Mouse (Mus musculus) G1E (cell line): ENCODE measurements at regions not wholly inside any gene's neighbourhood (a gene's known extent, or its start where the extent isn't known, plus 50 kb on each side); places are given as distances from the start of the nearest gene placed in this dataset.

Experiments used
- ATAC-seq: 2 replicates; pipeline ENCODE4 v1.8.0; 2016; ENCODE audit warnings: mild to moderate bottlenecking; ENCODE audit not compliant: insufficient number of reproducible peaks, poor library complexity, low FRiP score, severe bottlenecking; ENCODE audit errors: extremely low read depth
- DNase-seq: peaks from one replicate; pipeline ENCODE4 v3.0.0; 2012; ENCODE audit warnings: low spot score
- H3K27me3 ChIP-seq: 2 replicates; pipeline ENCODE4 v1.6.1; 2012; ENCODE audit warnings: mild to moderate bottlenecking, low read length, inconsistent platforms; ENCODE audit not compliant: insufficient read depth
- H3K36me3 ChIP-seq: replicated peaks from 2 replicates; pipeline ENCODE3; 2012; ENCODE audit warnings: mild to moderate bottlenecking, inconsistent platforms
- H3K4me1 ChIP-seq: 2 replicates; pipeline ENCODE4 v1.6.1; 2012; ENCODE audit warnings: low read depth, low read length, inconsistent platforms, mixed read lengths; ENCODE audit not compliant: insufficient read depth
- H3K4me3 ChIP-seq: 2 replicates; pipeline ENCODE4 v1.5.1; 2012; ENCODE audit warnings: low read depth, mild to moderate bottlenecking, inconsistent platforms, low read length, moderate library complexity, mixed read lengths
- H3K9me3 ChIP-seq: replicated peaks from 2 replicates; pipeline ENCODE4 v1.6.1; 2012; ENCODE audit warnings: inconsistent platforms
- CTCF ChIP-seq: IDR thresholded peaks from 2 replicates; pipeline ENCODE4 v1.5.1; 2012; ENCODE audit warnings: low read depth, low read length, inconsistent platforms, mixed read lengths
- GATA1 ChIP-seq: IDR thresholded peaks from 2 replicates; pipeline ENCODE4 v1.6.1; 2012; ENCODE audit warnings: borderline replicate concordance, low read length, inconsistent platforms, mixed read lengths
- GATA2 ChIP-seq: IDR thresholded peaks from 2 replicates; pipeline ENCODE4 v1.6.1; 2012; ENCODE audit warnings: low read depth, low read length, inconsistent platforms, borderline replicate concordance
- POLR2AphosphoS5 ChIP-seq: IDR thresholded peaks from 2 replicates; pipeline ENCODE4 v1.6.1; 2012; ENCODE audit warnings: low read depth, low read length, inconsistent platforms; ENCODE audit not compliant: insufficient replicate concordance
- TAL1 ChIP-seq: conservative IDR thresholded peaks from 2 replicates; pipeline ENCODE4 v1.6.1; 2012; ENCODE audit warnings: low read depth, low read length, inconsistent platforms, mixed read lengths

GRCm38 (mm10) chr9:83716101-83716763 lies 89.8 kb downstream of the Elovl4 start:
- ATAC-seq, result no peak
- Histone ChIP-seq H3K27me3 (no peaks in the 10 kb centered on the region), H3K9me3 (no peaks in the 10 kb centered on the region), H3K36me3 (no peaks in the 10 kb centered on the region), H3K4me3 (no peak overlapping the region), H3K4me1 (no peaks in the 10 kb centered on the region)
- no peak for TF ChIP-seq CTCF
- TF ChIP-seq POLR2AphosphoS5, result no peak
- no peak for TF ChIP-seq GATA2
- no peak for TF ChIP-seq TAL1
- TF ChIP-seq GATA1, result no peak
- DNase-seq, result no peak

GRCm38 (mm10) chr9:83707361-83707760 lies 98.7 kb downstream of the Elovl4 start:
- Histone ChIP-seq H3K9me3 (no peaks in the 10 kb centered on the region), H3K4me1 (no peaks in the 10 kb centered on the region), H3K4me3 (no peak overlapping the region), H3K27me3 (no peaks in the 10 kb centered on the region), H3K36me3 (no peaks in the 10 kb centered on the region)
- no peak for TF ChIP-seq TAL1
- no peak for TF ChIP-seq CTCF
- no peak for TF ChIP-seq POLR2AphosphoS5
- no peak for TF ChIP-seq GATA2
- TF ChIP-seq GATA1, result no peak
- ATAC-seq, result no peak
- no peak for DNase-seq

- Histone ChIP-seq H3K36me3 (no peaks in the 10 kb centered on the region), H3K27me3 (no peaks in the 10 kb centered on the region), H3K9me3 (no peaks in the 10 kb centered on the region), H3K4me3 (no peak overlapping the region), H3K4me1 (no peaks in the 10 kb centered on the region)
- no peak for ATAC-seq
- TF ChIP-seq GATA2 (no peak), CTCF (no peak), TAL1 (no peak), POLR2AphosphoS5 (no peak), GATA1 (no peak)
- no peak for DNase-seq
These were observed 100.0 kb downstream of the Elovl4 start for GRCm38 (mm10) chr9:83706071-83706470.

- ATAC-seq (no peak), DNase-seq (no peak)
- Histone ChIP-seq H3K4me3 (no peak overlapping the region), H3K36me3 (no peaks in the 10 kb centered on the region), H3K27me3 (no peaks in the 10 kb centered on the region), H3K4me1 (no peaks in the 10 kb centered on the region), H3K9me3 (no peaks in the 10 kb centered on the region)
- TF ChIP-seq POLR2AphosphoS5, result no peak
- TF ChIP-seq TAL1, result no peak
- no peak for TF ChIP-seq CTCF
- TF ChIP-seq GATA1, result no peak
- no peak for TF ChIP-seq GATA2
These were observed 101.9 kb downstream of the Elovl4 start for GRCm38 (mm10) chr9:83704186-83704585.

GRCm38 (mm10) chr9:83700916-83701315 lies 105.2 kb downstream of the Elovl4 start:
- no peaks in the 10 kb centered on the region for H3K27me3 ChIP-seq
- ATAC-seq, result no peak
- no peak for DNase-seq
- no peaks in the 10 kb centered on the region for H3K4me1 ChIP-seq
- H3K9me3 ChIP-seq, result no peaks in the 10 kb centered on the region
- TF ChIP-seq POLR2AphosphoS5 (no peak), GATA2 (no peak), CTCF (no peak), GATA1 (no peak), TAL1 (no peak)
- H3K4me3 ChIP-seq, result no peak overlapping the region
- no peaks in the 10 kb centered on the region for H3K36me3 ChIP-seq

- no peaks in the 10 kb centered on the region for H3K36me3 ChIP-seq
- no peak for DNase-seq
- H3K4me1 ChIP-seq, result no peaks in the 10 kb centered on the region
- H3K9me3 ChIP-seq, result no peaks in the 10 kb centered on the region
- H3K27me3 ChIP-seq, result no peaks in the 10 kb centered on the region
- H3K4me3 ChIP-seq, result no peak overlapping the region
- TF ChIP-seq GATA2 (no peak), POLR2AphosphoS5 (no peak)
- ATAC-seq, result no peak
These were observed 106.0 kb downstream of the Elovl4 start for GRCm38 (mm10) chr9:83700056-83700455.
